Mouse (Mus musculus) G1E (cell line): Measurements from ENCODE around the gene Nucks1. TPM values are rescaled to one million over a fixed set of nuclear protein-coding genes. Genes with fewer than 3 reads are reported as not detected.

Experiments used
- ATAC-seq: 2 replicates; pipeline ENCODE4 v1.8.0; 2016; ENCODE audit warnings: mild to moderate bottlenecking; ENCODE audit not compliant: insufficient number of reproducible peaks, poor library complexity, low FRiP score, severe bottlenecking; ENCODE audit errors: extremely low read depth
- DNase-seq: peaks from one replicate; pipeline ENCODE4 v3.0.0; 2012; ENCODE audit warnings: low spot score
- H3K27me3 ChIP-seq: 2 replicates; pipeline ENCODE4 v1.6.1; 2012; ENCODE audit warnings: mild to moderate bottlenecking, low read length, inconsistent platforms; ENCODE audit not compliant: insufficient read depth
- H3K36me3 ChIP-seq: replicated peaks from 2 replicates; pipeline ENCODE3; 2012; ENCODE audit warnings: mild to moderate bottlenecking, inconsistent platforms
- H3K4me1 ChIP-seq: 2 replicates; pipeline ENCODE4 v1.6.1; 2012; ENCODE audit warnings: low read depth, low read length, inconsistent platforms, mixed read lengths; ENCODE audit not compliant: insufficient read depth
- H3K4me3 ChIP-seq: 2 replicates; pipeline ENCODE4 v1.5.1; 2012; ENCODE audit warnings: low read depth, mild to moderate bottlenecking, inconsistent platforms, low read length, moderate library complexity, mixed read lengths
- H3K9me3 ChIP-seq: replicated peaks from 2 replicates; pipeline ENCODE4 v1.6.1; 2012; ENCODE audit warnings: inconsistent platforms
- CTCF ChIP-seq: IDR thresholded peaks from 2 replicates; pipeline ENCODE4 v1.5.1; 2012; ENCODE audit warnings: low read depth, low read length, inconsistent platforms, mixed read lengths
- GATA1 ChIP-seq: IDR thresholded peaks from 2 replicates; pipeline ENCODE4 v1.6.1; 2012; ENCODE audit warnings: borderline replicate concordance, low read length, inconsistent platforms, mixed read lengths
- GATA2 ChIP-seq: IDR thresholded peaks from 2 replicates; pipeline ENCODE4 v1.6.1; 2012; ENCODE audit warnings: low read depth, low read length, inconsistent platforms, borderline replicate concordance
- POLR2AphosphoS5 ChIP-seq: IDR thresholded peaks from 2 replicates; pipeline ENCODE4 v1.6.1; 2012; ENCODE audit warnings: low read depth, low read length, inconsistent platforms; ENCODE audit not compliant: insufficient replicate concordance
- TAL1 ChIP-seq: conservative IDR thresholded peaks from 2 replicates; pipeline ENCODE4 v1.6.1; 2012; ENCODE audit warnings: low read depth, low read length, inconsistent platforms, mixed read lengths
- polyA plus RNA-seq: library from polyadenylated mRNA; stranded (reverse); fragments of >175 nt; gene quantifications from 2 replicates; pipeline ENCODE4 v1.2.3, GENCODE M21; 2012
- total RNA-seq, 2 experiments: library from RNA; stranded (forward) in 1 of 2; stranded (reverse) in 1 of 2; fragments of 200-1000 nt in 1 of 2; fragments of >200 nt in 1 of 2; fragmentation: Nextera tagmentation in 1 of 2; gene quantifications; 2 replicates each; pipeline ENCODE4 v1.2.3; 2014 to 2017

Gene Nucks1
- total and polyA plus RNA-seq, 3 experiments: 35.2 to 507 (median 376) TPM

GRCm38 (mm10) chr1:131938811-131939210 lies 28.5 kb downstream of the Nucks1 start:
- Histone ChIP-seq H3K9me3 (no peaks in the 10 kb centered on the region), H3K4me3 (no peak overlapping the region), H3K27me3 (no peaks in the 10 kb centered on the region), H3K4me1 (peaks cover 53% of the 10 kb centered on the region), H3K36me3 (peaks cover 63% of the 10 kb centered on the region)
- no peak for ATAC-seq
- TF ChIP-seq GATA1 (no peak), CTCF (no peak), GATA2 (no peak), TAL1 (no peak), POLR2AphosphoS5 (no peak)
- DNase-seq: no peak

GRCm38 (mm10) chr1:131940711-131941244 lies 30.4 kb downstream of the Nucks1 start:
- Histone ChIP-seq H3K27me3 (no peaks in the 10 kb centered on the region), H3K4me3 (no peak overlapping the region), H3K36me3 (peaks cover 43% of the 10 kb centered on the region), H3K4me1 (peaks cover 68% of the 10 kb centered on the region), H3K9me3 (no peaks in the 10 kb centered on the region)
- DNase-seq (no peak), ATAC-seq (no peak)
- TF ChIP-seq GATA1 (no peak), GATA2 (no peak), POLR2AphosphoS5 (no peak), TAL1 (no peak), CTCF (no peak)

GRCm38 (mm10) chr1:131941501-131941900 lies 31.2 kb downstream of the Nucks1 start:
- Histone ChIP-seq H3K27me3 (no peaks in the 10 kb centered on the region), H3K9me3 (no peaks in the 10 kb centered on the region), H3K4me1 (peaks cover 75% of the 10 kb centered on the region), H3K36me3 (peaks cover 38% of the 10 kb centered on the region), H3K4me3 (peak overlapping the region; percentile 17; the same call in 1 of the 2 replicates)
- TF ChIP-seq TAL1: no peak
- no peak for TF ChIP-seq GATA1
- no peak for TF ChIP-seq POLR2AphosphoS5
- TF ChIP-seq CTCF: no peak
- TF ChIP-seq GATA2: no peak
- DNase-seq: no peak
- no peak for ATAC-seq

GRCm38 (mm10) chr1:131942621-131943590 lies 32.6 kb downstream of the Nucks1 start:
- Histone ChIP-seq H3K9me3 (no peaks in the 10 kb centered on the region), H3K4me1 (peaks cover 83% of the 10 kb centered on the region), H3K27me3 (peaks cover under 1% of the 10 kb centered on the region; the same call in 1 of the 2 replicates), H3K36me3 (peaks cover 25% of the 10 kb centered on the region), H3K4me3 (peak overlapping the region; percentile 2; the same call in 1 of the 2 replicates)
- DNase-seq: peak; percentile 75
- TF ChIP-seq TAL1: peak; percentile 80
- no peak for TF ChIP-seq POLR2AphosphoS5
- peak; percentile 92 for ATAC-seq

- Histone ChIP-seq H3K4me1 (peaks cover 74% of the 10 kb centered on the region), H3K4me3 (peak overlapping the region; percentile 54; the same call in 1 of the 2 replicates), H3K27me3 (peaks cover 2% of the 10 kb centered on the region; the same call in 1 of the 2 replicates), H3K36me3 (peaks cover 6% of the 10 kb centered on the region), H3K9me3 (no peaks in the 10 kb centered on the region)
- DNase-seq (peak; percentile 61), ATAC-seq (0 out of 2 replicates have a peak, but pooled peaks have one; percentile 4)
- no peak for TF ChIP-seq GATA1
- TF ChIP-seq TAL1: no peak
- TF ChIP-seq GATA2: no peak
- TF ChIP-seq POLR2AphosphoS5: no peak
- TF ChIP-seq CTCF: no peak
These were observed 35.5 kb downstream of the Nucks1 start for GRCm38 (mm10) chr1:131945674-131946440.
